Mouse (Mus musculus) liver, embryonic 14.5 days (tissue): ENCODE measurements around the gene Parp11. TPM values are rescaled to one million over a fixed set of nuclear protein-coding genes. Genes with fewer than 3 reads are reported as not detected.

Source experiments
- ATAC-seq: fragments of 200-750 bp; cut with Nextera tagmentation; 2 replicates; pipeline ENCODE4 v1.8.0; 2017; ENCODE audit warnings: moderate number of reproducible peaks, mild to moderate bottlenecking, moderate library complexity; ENCODE audit not compliant: insufficient read depth
- DNase-seq, 3 experiments: peaks; one replicate each; pipeline ENCODE4 v3.0.0-alpha.2; 2012 to 2013; ENCODE audit warnings: low read depth in 3 of 3, low spot score in 3 of 3
- H3K27ac ChIP-seq: fragments of 300-500 bp; sonication (generic); 2 replicates; pipeline ENCODE4 v1.5.1; 2014; ENCODE audit warnings: moderate library complexity, mild to moderate bottlenecking, control low read depth, inconsistent platforms
- H3K27me3 ChIP-seq: fragments of 300-500 bp; sonication (generic); 2 replicates; pipeline ENCODE4 v1.6.1; 2014; ENCODE audit warnings: mild to moderate bottlenecking, low read length, moderate library complexity; ENCODE audit not compliant: control insufficient read depth, insufficient read depth
- H3K36me3 ChIP-seq: fragments of 300-500 bp; sonication (generic); replicated peaks from 2 replicates; pipeline ENCODE4 v1.6.1; 2014; ENCODE audit warnings: low read depth; ENCODE audit not compliant: control insufficient read depth, insufficient read depth
- H3K4me1 ChIP-seq, 2 experiments: fragments of 200-500 bp in 1 of 2; fragments of 300-500 bp in 1 of 2; sonication (generic) in 1 of 2; replicated peaks; 2 replicates each; pipeline ENCODE4 v1.6.1; 2012 to 2014; ENCODE audit warnings: antibody characterized with exemption in 1 of 2, inconsistent platforms in 1 of 2, low read length in 1 of 2; ENCODE audit not compliant: control insufficient read depth in 2 of 2, insufficient read depth in 2 of 2
- H3K4me2 ChIP-seq: fragments of 300-500 bp; sonication (generic); 2 replicates; pipeline ENCODE4 v1.6.1; 2014; ENCODE audit warnings: low read depth, mild to moderate bottlenecking, control low read depth, moderate library complexity
- H3K4me3 ChIP-seq, 2 experiments: fragments of 200-500 bp in 1 of 2; fragments of 300-500 bp in 1 of 2; sonication (generic) in 1 of 2; 2 replicates each; pipeline ENCODE4 v1.5.1; 2012 to 2014; ENCODE audit warnings: low read depth in 2 of 2, low read length in 2 of 2, mild to moderate bottlenecking in 2 of 2, control low read depth in 1 of 2, inconsistent platforms in 1 of 2, moderate library complexity in 1 of 2; ENCODE audit not compliant: insufficient read depth in 1 of 2
- H3K9ac ChIP-seq: fragments of 300-500 bp; sonication (generic); replicated peaks from 2 replicates; pipeline ENCODE4 v1.6.1; 2014; ENCODE audit warnings: mild to moderate bottlenecking, control low read depth, moderate library complexity
- H3K9me3 ChIP-seq: fragments of 300-500 bp; sonication (generic); 2 replicates; pipeline ENCODE4 v1.6.1; 2016; ENCODE audit warnings: low read length, mixed read lengths; ENCODE audit not compliant: control insufficient read depth
- CTCF ChIP-seq: IDR thresholded peaks from 2 replicates; pipeline ENCODE4 v1.5.1; 2016; ENCODE audit warnings: antibody characterized with exemption, low read depth, control low read depth
- EP300 ChIP-seq: IDR thresholded peaks from 2 replicates; pipeline ENCODE4 v1.6.1; 2016; ENCODE audit warnings: antibody characterized with exemption, low read depth
- WGBS: fragments of 180-500 bp; shearing (Covaris S2); extraction: QIAGEN DNeasy Blood & Tissue Kit; methylation state at CpG from one replicate; pipeline ENCODE4 v1.1.7; 2014; ENCODE audit not compliant: insufficient replicate concordance; 5-methylcytosine and 5-hydroxymethylcytosine counted together
- polyA plus RNA-seq, 2 experiments: library from polyadenylated mRNA; depleted of rRNA in 1 of 2; stranded (reverse) in 1 of 2; unstranded in 1 of 2; fragments of >200 nt; fragmentation: Nextera tagmentation in 1 of 2; extraction: Ambion mirVana in 1 of 2; gene quantifications; 2 replicates each; pipeline versions ENCODE4 v1.2.1 to v1.2.3; 2012 to 2014

The Parp11 gene
- polyA plus RNA-seq, 2 experiments = 5.0 to 5.7 TPM

- Histone ChIP-seq H3K36me3 (no peaks in the 10 kb centered on the region), H3K4me2 (no peak overlapping the region), H3K27me3 (no peaks in the 10 kb centered on the region), H3K4me3 (no peak overlapping the region), H3K27ac (no peak overlapping the region), H3K4me1 (no peaks in the 10 kb centered on the region), H3K9ac (no peak overlapping the region), H3K9me3 (no peaks in the 10 kb centered on the region)
- no peak for TF ChIP-seq EP300
- TF ChIP-seq CTCF = no peak
- 17% methylated on average over 4 of the region's 4 CpGs for WGBS
- DNase-seq (no peak), ATAC-seq (no peak)
Observed at GRCm38 (mm10) chr6:127407742-127408141, 38.9 kb upstream of the Parp11 start.

- Histone ChIP-seq H3K9me3 (no peaks in the 10 kb centered on the region), H3K4me3 (no peak overlapping the region), H3K27ac (no peak overlapping the region), H3K4me2 (no peak overlapping the region), H3K4me1 (no peaks in the 10 kb centered on the region), H3K27me3 (no peaks in the 10 kb centered on the region), H3K36me3 (no peaks in the 10 kb centered on the region), H3K9ac (no peak overlapping the region)
- DNase-seq (no peak), ATAC-seq (no peak)
- TF ChIP-seq EP300 = no peak
- no peak for TF ChIP-seq CTCF
- WGBS = 60% methylated on average over 12 of the region's 12 CpGs
Observed at GRCm38 (mm10) chr6:127417525-127418184, 29.0 kb upstream of the Parp11 start.

GRCm38 (mm10) chr6:127418322-127418721 lies 28.3 kb upstream of the Parp11 start:
- H3K36me3 ChIP-seq = no peaks in the 10 kb centered on the region
- 62% methylated on average over 2 of the region's 2 CpGs for WGBS

GRCm38 (mm10) chr6:127420115-127420514 lies 26.5 kb upstream of the Parp11 start:
- Histone ChIP-seq H3K4me3 (no peak overlapping the region), H3K36me3 (no peaks in the 10 kb centered on the region), H3K27ac (no peak overlapping the region), H3K4me1 (no peaks in the 10 kb centered on the region), H3K27me3 (no peaks in the 10 kb centered on the region), H3K9me3 (no peaks in the 10 kb centered on the region), H3K9ac (no peak overlapping the region), H3K4me2 (no peak overlapping the region)
- WGBS = 27% methylated on average over 2 of the region's 2 CpGs
- ATAC-seq (no peak), DNase-seq (no peak)
- TF ChIP-seq EP300 = no peak
- TF ChIP-seq CTCF = no peak

More at GRCm38 (mm10) chr6:127418322-127418721, 28.3 kb upstream of the Parp11 start:
- no peak overlapping the region for H3K4me2 ChIP-seq
- no peaks in the 10 kb centered on the region for H3K4me1 ChIP-seq
- no peaks in the 10 kb centered on the region for H3K27me3 ChIP-seq
- no peaks in the 10 kb centered on the region for H3K9me3 ChIP-seq
- H3K27ac ChIP-seq = no peak overlapping the region
- DNase-seq (no peak), ATAC-seq (no peak)
- no peak for TF ChIP-seq CTCF
- no peak for TF ChIP-seq EP300
- no peak overlapping the region for H3K4me3 ChIP-seq
- no peak overlapping the region for H3K9ac ChIP-seq

GRCm38 (mm10) chr6:127425095-127425494 lies 21.5 kb upstream of the Parp11 start:
- no peaks in the 10 kb centered on the region for H3K36me3 ChIP-seq
- 66% methylated on average over 5 of the region's 5 CpGs for WGBS
- no peak for DNase-seq

More at GRCm38 (mm10) chr6:127425095-127425494, 21.5 kb upstream of the Parp11 start:
- H3K4me3 ChIP-seq = no peak overlapping the region
- H3K27ac ChIP-seq = no peak overlapping the region
- no peaks in the 10 kb centered on the region for H3K9me3 ChIP-seq
- no peak overlapping the region for H3K4me2 ChIP-seq
- TF ChIP-seq CTCF (no peak), EP300 (no peak)
- ATAC-seq = no peak
- H3K4me1 ChIP-seq = no peaks in the 10 kb centered on the region
- no peaks in the 10 kb centered on the region for H3K27me3 ChIP-seq
- H3K9ac ChIP-seq = no peak overlapping the region
